Mouse (Mus musculus): ENCODE measurements around the gene Bag3. TPM values are rescaled to one million over a fixed set of nuclear protein-coding genes. Genes with fewer than 3 reads are reported as not detected.

Bag3 gene
- polyA plus RNA-seq, 1 experiment from 2014 or later, result 26.3 TPM

DNA sequence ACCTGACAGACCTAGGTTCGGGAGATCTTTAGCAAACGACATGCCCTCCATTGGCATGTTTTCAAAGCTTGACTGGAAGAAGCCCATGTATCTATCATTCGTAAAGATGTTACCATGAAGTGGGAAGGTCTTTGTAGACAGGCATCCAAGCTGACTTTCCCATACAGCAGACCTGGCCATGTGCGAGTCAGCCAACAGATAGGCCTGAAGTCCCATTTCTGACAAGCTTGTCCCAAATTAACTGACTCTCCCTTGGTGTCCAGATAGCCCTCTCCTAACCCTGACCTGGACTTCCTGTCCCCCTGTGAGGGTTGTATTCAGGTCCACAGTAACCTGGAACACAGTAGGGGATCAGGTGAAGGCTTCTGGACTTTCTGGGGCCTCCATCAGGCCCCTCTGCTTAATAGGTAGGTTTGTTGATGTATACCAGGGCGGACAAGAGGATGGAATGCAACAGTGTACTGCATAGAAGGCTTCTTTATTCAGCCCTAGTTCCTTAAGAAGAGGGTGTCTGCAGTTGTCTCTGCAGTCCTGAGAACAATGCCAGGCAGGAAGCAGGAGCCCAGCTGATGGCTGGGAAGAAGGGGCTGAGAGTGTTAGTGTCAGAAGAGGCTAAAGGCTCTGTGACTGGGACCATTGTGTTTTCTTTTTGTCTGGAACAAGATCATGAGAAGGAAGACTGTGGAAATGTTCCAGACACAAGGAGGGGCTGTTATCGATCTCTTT lies 9.2 kb downstream of the Bag3 start:
- Histone ChIP-seq H3K36me3 (ENCODE audit: control insufficient read depth, insufficient read depth, low read length) (no peaks in the 10 kb centered on the region), H3K9me3 (ENCODE audit: control insufficient read depth, low read length) (no peaks in the 10 kb centered on the region), H3K4me1 (replicated peaks; ENCODE audit: control insufficient read depth, insufficient read depth, low read length) (peaks cover 78% of the 10 kb centered on the region), H3K27ac (ENCODE audit: low read length) (peak overlapping the region; percentile 57), H3K4me2 (ENCODE audit: low read depth, low read length) (no peak overlapping the region), H3K9ac (ENCODE audit: low read length) (no peak overlapping the region), H3K4me3 (ENCODE audit: low read length) (no peak overlapping the region), H3K27me3 (ENCODE audit: control insufficient read depth, insufficient read depth, low read depth, low read length) (no peaks in the 10 kb centered on the region)
- 64% methylated on average over 6 of the region's 6 CpGs for WGBS
- no peak for ATAC-seq (ENCODE audit: low read depth)

DNA sequence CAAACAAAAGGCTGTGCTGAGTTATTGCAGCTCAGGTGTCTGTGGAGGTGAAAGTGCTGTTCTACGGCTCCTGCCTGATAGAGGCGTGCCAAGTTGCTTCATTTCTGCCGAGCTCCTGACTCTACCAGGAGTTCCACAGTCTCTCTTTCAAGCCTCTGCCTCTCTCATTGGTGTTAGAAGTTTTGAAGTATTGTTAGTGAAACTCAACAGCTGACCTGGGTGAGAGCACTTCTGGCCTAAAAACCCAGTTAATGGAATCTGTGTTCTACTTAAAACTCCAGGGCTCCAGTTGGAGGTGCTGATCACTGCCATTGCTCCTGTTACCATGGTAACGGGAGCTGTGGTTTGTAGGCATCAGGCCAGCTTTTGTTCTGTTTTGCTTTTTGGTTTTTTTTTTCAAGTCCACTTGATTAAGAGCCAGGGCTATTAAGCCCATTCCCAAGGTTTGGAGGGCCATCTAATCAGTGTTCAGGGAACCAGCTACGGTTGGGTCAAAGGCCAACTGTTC lies 11.6 kb downstream of the Bag3 start:
- H3K36me3 ChIP-seq (ENCODE audit: control insufficient read depth, insufficient read depth, low read length), result peaks cover 2% of the 10 kb centered on the region; the same call in 1 of the 2 replicates
- peak; percentile 75 for ATAC-seq (ENCODE audit: low read depth)
- H3K4me1 ChIP-seq (replicated peaks; ENCODE audit: control insufficient read depth, insufficient read depth, low read length), result peaks cover 70% of the 10 kb centered on the region
- no peak overlapping the region for H3K9ac ChIP-seq (ENCODE audit: low read length)
- 34% methylated on average over 5 of the region's 5 CpGs for WGBS
- no peaks in the 10 kb centered on the region for H3K27me3 ChIP-seq (ENCODE audit: control insufficient read depth, insufficient read depth, low read depth, low read length)
- no peaks in the 10 kb centered on the region for H3K9me3 ChIP-seq (ENCODE audit: control insufficient read depth, low read length)
- no peak overlapping the region for H3K4me3 ChIP-seq (ENCODE audit: low read length)
- peak overlapping the region; percentile 77 for H3K27ac ChIP-seq (ENCODE audit: low read length)
- H3K4me2 ChIP-seq (ENCODE audit: low read depth, low read length), result peak overlapping the region; percentile 0; the same call in 1 of the 2 replicates

DNA sequence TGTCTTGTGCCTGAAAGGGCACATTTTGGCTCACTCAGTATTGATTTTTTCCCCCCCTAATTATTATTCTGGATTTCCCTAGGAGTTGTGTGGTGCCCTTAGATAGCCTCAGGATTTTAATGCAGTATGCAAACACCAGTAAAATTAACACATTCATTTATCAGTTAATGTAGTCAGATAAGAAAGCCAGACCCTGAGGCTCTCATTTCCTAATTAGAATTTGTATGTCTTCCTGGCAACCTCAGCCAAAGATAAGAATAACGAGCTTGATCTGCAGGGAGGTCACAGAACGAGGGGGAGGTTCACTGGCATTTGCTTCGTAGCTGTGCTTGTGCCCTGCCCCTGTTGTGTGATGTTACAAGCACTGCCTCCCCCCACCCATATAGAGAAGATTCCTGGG lies 12.7 kb downstream of the Bag3 start:
- Histone ChIP-seq H3K36me3 (ENCODE audit: control insufficient read depth, insufficient read depth, low read length) (peaks cover 4% of the 10 kb centered on the region; the same call in 1 of the 2 replicates), H3K9me3 (ENCODE audit: control insufficient read depth, low read length) (no peaks in the 10 kb centered on the region), H3K27me3 (ENCODE audit: control insufficient read depth, insufficient read depth, low read depth, low read length) (no peaks in the 10 kb centered on the region), H3K27ac (ENCODE audit: low read length) (peak overlapping the region; percentile 10; the same call in 1 of the 2 replicates), H3K4me3 (ENCODE audit: low read length) (no peak overlapping the region), H3K9ac (ENCODE audit: low read length) (no peak overlapping the region), H3K4me2 (ENCODE audit: low read depth, low read length) (no peak overlapping the region), H3K4me1 (replicated peaks; ENCODE audit: control insufficient read depth, insufficient read depth, low read length) (peaks cover 62% of the 10 kb centered on the region)
- 30% methylated on average over 3 of the region's 3 CpGs for WGBS
- no peak for ATAC-seq (ENCODE audit: low read depth)

DNA sequence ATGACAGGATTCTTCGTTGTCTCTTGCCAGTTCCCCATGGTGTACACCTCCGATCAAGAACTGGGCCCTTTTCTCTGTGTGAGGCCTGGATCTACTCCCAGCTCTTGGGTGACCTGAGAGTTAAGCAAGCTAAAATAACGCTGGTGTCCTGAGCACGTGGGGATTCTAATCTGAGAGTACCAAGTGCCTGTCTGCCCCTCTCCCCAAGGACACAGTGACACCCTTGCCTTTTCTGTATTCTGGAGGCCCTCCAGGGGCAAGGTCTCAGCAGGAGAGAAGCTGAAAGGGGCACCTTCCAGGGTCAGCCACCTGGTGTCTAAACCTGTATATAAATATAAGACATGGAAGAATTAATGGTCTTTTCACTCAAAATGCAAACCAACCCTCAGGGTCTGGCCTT lies 14.3 kb downstream of the Bag3 start:
- H3K27ac ChIP-seq (ENCODE audit: low read length), result no peak overlapping the region
- no peaks in the 10 kb centered on the region for H3K27me3 ChIP-seq (ENCODE audit: control insufficient read depth, insufficient read depth, low read depth, low read length)
- WGBS, result 68% methylated on average over 4 of the region's 4 CpGs
- no peak for ATAC-seq (ENCODE audit: low read depth)
- no peak overlapping the region for H3K4me2 ChIP-seq (ENCODE audit: low read depth, low read length)
- no peak overlapping the region for H3K4me3 ChIP-seq (ENCODE audit: low read length)
- H3K4me1 ChIP-seq (replicated peaks; ENCODE audit: control insufficient read depth, insufficient read depth, low read length), result peaks cover 47% of the 10 kb centered on the region
- no peaks in the 10 kb centered on the region for H3K9me3 ChIP-seq (ENCODE audit: control insufficient read depth, low read length)
- peaks cover 8% of the 10 kb centered on the region; the same call in 1 of the 2 replicates for H3K36me3 ChIP-seq (ENCODE audit: control insufficient read depth, insufficient read depth, low read length)
- H3K9ac ChIP-seq (ENCODE audit: low read length), result no peak overlapping the region

DNA sequence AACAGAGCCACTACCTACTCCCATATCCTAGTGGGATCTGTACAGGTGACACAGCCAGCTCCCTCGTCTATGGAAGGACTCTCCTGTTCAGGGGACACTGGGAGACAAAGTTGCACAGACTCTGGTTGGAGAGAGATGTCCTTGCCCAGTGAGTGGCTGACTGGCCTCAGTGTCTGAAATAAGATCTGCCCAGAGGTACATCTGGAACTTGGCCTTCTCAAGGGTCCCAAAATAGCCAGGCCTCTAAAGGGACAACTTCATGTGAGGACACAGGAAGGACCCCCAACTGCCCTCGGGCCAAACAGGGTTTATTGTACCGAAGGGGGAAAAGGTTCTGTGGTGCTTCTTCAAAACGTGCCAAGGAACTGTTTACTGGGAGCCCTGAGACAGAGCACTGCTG lies 14.8 kb downstream of the Bag3 start:
- Histone ChIP-seq H3K4me3 (ENCODE audit: low read length) (no peak overlapping the region), H3K36me3 (ENCODE audit: control insufficient read depth, insufficient read depth, low read length) (peaks cover 8% of the 10 kb centered on the region; the same call in 1 of the 2 replicates), H3K9ac (ENCODE audit: low read length) (no peak overlapping the region; the same call in 1 of the 2 replicates), H3K4me2 (ENCODE audit: low read depth, low read length) (no peak overlapping the region), H3K9me3 (ENCODE audit: control insufficient read depth, low read length) (no peaks in the 10 kb centered on the region), H3K27ac (ENCODE audit: low read length) (no peak overlapping the region; the same call in 1 of the 2 replicates), H3K27me3 (ENCODE audit: control insufficient read depth, insufficient read depth, low read depth, low read length) (no peaks in the 10 kb centered on the region), H3K4me1 (replicated peaks; ENCODE audit: control insufficient read depth, insufficient read depth, low read length) (peaks cover 42% of the 10 kb centered on the region)
- WGBS, result 66% methylated on average over 4 of the region's 4 CpGs
- no peak for ATAC-seq (ENCODE audit: low read depth)

DNA sequence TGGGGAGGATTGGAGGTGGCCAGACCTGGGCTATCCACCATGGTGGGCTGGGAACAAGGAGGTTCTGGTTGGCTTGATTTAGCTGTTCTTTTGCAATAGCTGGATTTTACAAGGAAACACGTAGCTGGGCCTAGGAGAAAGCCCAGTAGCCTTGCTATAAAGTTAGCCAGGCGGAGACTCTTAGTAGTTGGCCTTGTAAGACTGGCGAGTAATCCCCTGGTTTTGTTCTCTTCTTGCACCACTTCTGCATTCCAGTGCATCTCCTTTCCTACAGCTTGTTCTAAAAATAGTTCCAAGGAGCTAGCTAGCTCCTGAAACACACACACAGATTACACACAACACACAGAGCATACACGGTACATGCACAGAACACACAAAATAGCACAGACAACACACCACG lies 15.4 kb downstream of the Bag3 start:
- WGBS, result 69% methylated on average over 5 of the region's 5 CpGs

DNA sequence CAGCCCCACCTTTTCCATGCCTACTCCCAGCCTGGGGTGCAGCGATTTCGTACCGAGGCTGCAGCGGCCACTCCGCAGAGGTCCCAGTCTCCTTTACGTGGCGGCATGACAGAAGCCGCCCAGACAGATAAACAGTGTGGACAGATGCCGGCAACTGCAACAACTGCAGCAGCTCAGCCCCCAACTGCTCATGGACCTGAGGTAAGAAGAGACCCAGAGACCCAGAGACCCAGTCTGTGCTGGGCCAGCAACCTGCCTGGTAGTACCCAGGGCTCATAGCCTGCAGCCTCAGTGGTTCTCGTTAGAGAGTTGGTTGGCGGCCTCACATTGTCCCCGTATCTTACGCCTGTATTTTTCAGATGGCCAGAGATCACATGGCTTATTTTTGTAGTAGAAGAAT lies 16.7 kb downstream of the Bag3 start:
- Histone ChIP-seq H3K4me3 (ENCODE audit: low read length) (no peak overlapping the region), H3K27me3 (ENCODE audit: control insufficient read depth, insufficient read depth, low read depth, low read length) (no peaks in the 10 kb centered on the region), H3K4me2 (ENCODE audit: low read depth, low read length) (no peak overlapping the region), H3K9ac (ENCODE audit: low read length) (no peak overlapping the region), H3K36me3 (ENCODE audit: control insufficient read depth, insufficient read depth, low read length) (peaks cover 8% of the 10 kb centered on the region; the same call in 1 of the 2 replicates), H3K4me1 (replicated peaks; ENCODE audit: control insufficient read depth, insufficient read depth, low read length) (peaks cover 23% of the 10 kb centered on the region), H3K27ac (ENCODE audit: low read length) (no peak overlapping the region), H3K9me3 (ENCODE audit: control insufficient read depth, low read length) (no peaks in the 10 kb centered on the region)
- ATAC-seq (ENCODE audit: low read depth), result no peak
- WGBS, result 85% methylated on average over 13 of the region's 13 CpGs

More for the DNA sequence above, 15.4 kb downstream of the Bag3 start:
- H3K27me3 ChIP-seq (ENCODE audit: control insufficient read depth, insufficient read depth, low read depth, low read length), result no peaks in the 10 kb centered on the region
- ATAC-seq (ENCODE audit: low read depth), result no peak
- no peak overlapping the region for H3K4me3 ChIP-seq (ENCODE audit: low read length)
- peaks cover 36% of the 10 kb centered on the region for H3K4me1 ChIP-seq (replicated peaks; ENCODE audit: control insufficient read depth, insufficient read depth, low read length)
- no peak overlapping the region; the same call in 1 of the 2 replicates for H3K27ac ChIP-seq (ENCODE audit: low read length)
- H3K4me2 ChIP-seq (ENCODE audit: low read depth, low read length), result no peak overlapping the region
- no peak overlapping the region; the same call in 1 of the 2 replicates for H3K9ac ChIP-seq (ENCODE audit: low read length)
- H3K36me3 ChIP-seq (ENCODE audit: control insufficient read depth, insufficient read depth, low read length), result peaks cover 8% of the 10 kb centered on the region; the same call in 1 of the 2 replicates
- H3K9me3 ChIP-seq (ENCODE audit: control insufficient read depth, low read length), result no peaks in the 10 kb centered on the region

DNA sequence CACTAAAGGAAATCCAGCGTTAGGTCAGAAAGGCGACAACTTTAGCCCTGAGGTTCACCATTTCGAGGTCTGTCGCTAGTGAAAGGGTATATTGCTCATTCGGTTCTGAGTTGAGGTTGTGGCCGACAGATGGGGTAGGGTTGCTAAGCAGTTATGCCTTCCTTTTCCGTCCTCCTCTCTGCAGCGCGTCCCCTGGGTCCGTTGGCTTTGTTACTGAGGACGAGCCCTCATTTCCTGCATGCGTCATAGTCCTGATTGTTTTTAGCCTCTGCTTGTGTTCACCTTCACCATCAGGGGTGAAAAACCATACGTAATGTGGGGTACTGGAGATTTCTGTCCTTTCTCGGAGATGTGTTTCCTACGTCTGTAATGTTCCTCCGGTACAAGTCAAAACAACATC lies 17.3 kb downstream of the Bag3 start:
- H3K9me3 ChIP-seq (ENCODE audit: control insufficient read depth, low read length), result no peaks in the 10 kb centered on the region
- H3K9ac ChIP-seq (ENCODE audit: low read length), result no peak overlapping the region
- H3K27me3 ChIP-seq (ENCODE audit: control insufficient read depth, insufficient read depth, low read depth, low read length), result no peaks in the 10 kb centered on the region
- H3K4me3 ChIP-seq (ENCODE audit: low read length), result no peak overlapping the region
- 78% methylated on average over 16 of the region's 16 CpGs for WGBS
- H3K4me2 ChIP-seq (ENCODE audit: low read depth, low read length), result no peak overlapping the region
- H3K4me1 ChIP-seq (replicated peaks; ENCODE audit: control insufficient read depth, insufficient read depth, low read length), result peaks cover 17% of the 10 kb centered on the region
- no peak for ATAC-seq (ENCODE audit: low read depth)
- peak overlapping the region; percentile 21; the same call in 1 of the 2 replicates for H3K27ac ChIP-seq (ENCODE audit: low read length)
- peaks cover 9% of the 10 kb centered on the region for H3K36me3 ChIP-seq (ENCODE audit: control insufficient read depth, insufficient read depth, low read length)

DNA sequence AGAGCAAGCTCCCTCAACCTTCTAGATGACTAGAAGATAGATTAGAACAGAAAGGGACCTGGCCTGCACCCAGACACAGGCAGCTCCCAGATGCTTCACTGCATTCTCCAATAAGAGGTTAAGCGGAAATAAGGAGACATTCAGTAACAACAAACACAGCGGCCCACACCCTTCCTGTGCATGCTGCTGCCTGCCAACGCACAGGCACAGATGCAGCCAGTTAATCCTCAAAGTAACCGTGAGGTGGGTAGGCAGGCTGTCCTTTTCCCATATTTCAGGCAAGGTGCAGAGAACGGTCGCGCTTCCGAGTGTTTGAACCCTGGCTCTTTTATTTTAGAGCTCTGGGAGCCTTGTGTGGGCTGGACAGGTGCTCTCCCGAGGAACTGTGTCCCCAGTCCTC lies 17.8 kb downstream of the Bag3 start:
- Histone ChIP-seq H3K9me3 (ENCODE audit: control insufficient read depth, low read length) (no peaks in the 10 kb centered on the region), H3K27ac (ENCODE audit: low read length) (peak overlapping the region; percentile 21; the same call in 1 of the 2 replicates), H3K27me3 (ENCODE audit: control insufficient read depth, insufficient read depth, low read depth, low read length) (no peaks in the 10 kb centered on the region), H3K4me1 (replicated peaks; ENCODE audit: control insufficient read depth, insufficient read depth, low read length) (peaks cover 12% of the 10 kb centered on the region), H3K4me3 (ENCODE audit: low read length) (no peak overlapping the region), H3K4me2 (ENCODE audit: low read depth, low read length) (no peak overlapping the region), H3K9ac (ENCODE audit: low read length) (no peak overlapping the region), H3K36me3 (ENCODE audit: control insufficient read depth, insufficient read depth, low read length) (peaks cover 14% of the 10 kb centered on the region)
- WGBS, result 70% methylated on average over 9 of the region's 9 CpGs
- ATAC-seq (ENCODE audit: low read depth), result no peak
